Mouse (Mus musculus) olfactory bulb, adult 2 months (tissue): ENCODE measurements at regions not wholly inside any gene's neighbourhood (a gene's known extent, or its start where the extent isn't known, plus 50 kb on each side); places are given as distances from the start of the nearest gene placed in this dataset.

Source experiments
- CTCF ChIP-seq: fragments of 200-500 bp; IDR thresholded peaks from 2 replicates; pipeline ENCODE4 v1.5.1; 2012; ENCODE audit warnings: low read depth, mild to moderate bottlenecking, low read length, moderate library complexity; ENCODE audit not compliant: insufficient read depth
- POLR2A ChIP-seq: fragments of 200-500 bp; IDR thresholded peaks from 2 replicates; pipeline ENCODE4 v1.6.1; 2012; ENCODE audit warnings: mild to moderate bottlenecking, low read depth, low read length, moderate library complexity; ENCODE audit not compliant: insufficient read depth

DNA sequence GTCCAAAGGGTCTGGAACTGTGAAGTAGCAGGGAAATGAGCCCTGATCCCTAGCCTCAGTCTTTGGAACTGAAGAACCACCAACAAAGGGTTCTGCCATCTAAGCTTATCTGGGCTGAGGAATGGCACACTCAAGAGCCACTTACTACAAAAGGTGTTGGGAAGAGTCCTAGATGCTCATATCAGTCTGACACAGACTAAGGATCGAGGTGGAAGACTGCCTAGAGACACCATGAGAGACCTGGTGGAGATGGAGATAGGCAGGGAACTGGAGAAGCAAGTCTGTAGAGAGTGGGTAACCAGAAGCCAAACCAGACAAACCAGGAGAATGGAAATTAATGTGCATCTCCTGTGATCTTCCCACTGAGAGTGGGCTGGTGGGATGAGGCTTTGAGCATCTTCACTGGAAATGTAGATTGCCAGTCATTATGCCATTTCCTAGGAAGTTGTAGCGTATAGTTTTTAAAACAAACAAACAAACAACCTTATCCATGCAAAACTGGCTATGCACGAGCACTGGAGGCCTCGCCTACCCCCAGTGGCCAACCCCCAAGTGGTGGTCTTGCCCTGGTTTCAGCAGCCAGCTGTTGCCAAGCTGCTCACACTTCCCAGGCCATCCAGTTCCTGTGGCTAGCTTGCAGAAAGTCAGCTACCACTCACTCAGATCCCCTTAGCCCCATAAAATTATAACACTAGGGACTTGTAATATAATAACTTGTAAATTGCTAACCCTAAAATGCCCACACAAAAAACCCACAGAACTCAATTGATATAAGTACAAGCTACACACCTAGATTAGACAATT is 136.2 kb upstream of the Meis1 start:
- no peak for TF ChIP-seq CTCF
- TF ChIP-seq POLR2A = no peak
